Mouse (Mus musculus): ENCODE measurements around the gene Bub3.

Bub3 gene

DNA sequence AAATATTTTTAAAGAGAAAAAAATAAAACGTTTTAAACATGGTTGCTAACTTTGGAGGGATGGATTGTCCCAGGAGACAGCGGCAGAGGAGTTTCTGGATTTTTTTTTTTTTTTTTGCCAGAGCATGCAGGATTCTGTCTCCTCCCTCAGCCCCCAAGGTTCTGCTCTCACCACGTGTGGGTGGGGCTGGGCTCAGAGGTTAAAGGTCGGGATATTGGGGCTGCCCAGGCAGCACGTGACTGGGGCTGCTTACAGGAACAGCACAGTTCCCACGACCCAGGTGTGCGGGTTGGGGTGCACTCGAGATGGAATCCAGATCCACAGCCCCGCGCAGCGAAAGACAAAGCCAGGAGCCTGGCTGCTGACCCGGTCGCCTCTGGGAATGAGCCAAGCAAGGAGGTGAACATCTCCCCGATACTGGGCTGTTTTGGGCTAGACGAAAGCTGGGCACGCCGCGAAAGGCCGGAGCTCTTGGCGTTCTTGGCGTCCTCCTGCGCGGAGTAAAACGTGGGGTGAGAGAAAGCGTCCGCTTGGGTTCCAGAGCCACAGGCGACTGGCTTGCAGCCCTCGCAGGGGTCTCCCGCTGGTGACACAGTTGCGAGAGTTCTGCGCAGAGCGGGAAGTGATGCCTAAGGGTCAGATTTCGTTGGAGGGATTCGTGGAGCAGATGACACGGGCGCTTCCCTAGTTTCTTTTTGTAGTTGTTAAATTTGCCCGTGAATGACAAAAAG lies 3.3 kb upstream of the Bub3 start:
- no peak for DNase-seq

DNA sequence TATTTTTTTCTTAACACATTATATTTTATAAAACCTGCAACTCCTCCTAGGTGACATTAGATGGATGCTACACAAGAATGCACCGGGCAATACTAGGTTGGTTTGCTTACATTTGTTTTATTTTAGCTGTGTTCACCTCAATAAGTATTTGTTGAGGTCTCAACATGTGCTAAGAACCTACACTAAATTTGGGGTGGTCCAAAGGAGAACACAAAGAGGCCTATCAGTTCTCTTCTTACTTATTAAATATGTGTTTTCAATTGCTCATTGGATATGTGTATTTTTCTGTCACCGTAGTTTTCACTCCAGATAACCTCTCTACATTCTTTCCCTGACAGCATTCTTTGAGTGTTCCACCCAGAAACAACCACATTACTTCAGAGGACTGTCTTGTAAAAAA lies 2.3 kb upstream of the Bub3 start:
- DNase-seq, result no peak

DNA sequence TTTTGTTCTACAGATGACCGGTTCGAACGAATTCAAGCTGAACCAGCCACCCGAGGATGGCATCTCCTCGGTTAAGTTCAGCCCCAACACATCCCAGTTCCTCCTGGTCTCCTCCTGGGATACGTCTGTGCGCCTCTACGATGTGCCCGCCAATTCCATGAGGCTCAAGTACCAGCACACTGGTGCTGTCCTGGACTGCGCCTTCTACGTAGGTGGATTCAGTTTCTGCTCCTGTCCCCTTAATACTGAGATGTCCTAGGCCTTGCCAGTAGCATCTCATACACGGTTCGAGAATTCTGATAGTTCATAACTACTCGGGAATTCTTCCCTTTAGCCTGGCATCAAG lies 648 bp downstream of the Bub3 start:
- no peak for DNase-seq

DNA sequence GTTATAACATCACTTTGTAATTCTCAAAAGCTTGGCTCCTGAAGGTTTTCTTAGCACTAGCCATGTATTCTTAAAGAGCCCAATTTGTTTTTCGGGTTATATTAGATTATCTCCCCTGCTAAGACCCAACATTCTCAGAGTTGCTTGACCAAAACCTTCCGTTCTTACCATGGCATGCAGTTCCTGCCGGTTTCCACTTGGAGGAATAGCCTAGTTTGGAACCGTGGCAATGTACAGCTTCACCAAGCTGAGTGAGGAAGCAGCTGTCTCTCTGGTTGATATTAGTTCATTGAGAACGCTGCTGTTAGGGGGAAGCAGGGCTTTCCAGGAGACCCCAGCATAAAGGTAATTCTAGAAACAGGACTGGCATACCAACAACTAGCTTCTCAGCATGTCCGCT lies 15.2 kb downstream of the Bub3 start:
- no peak for DNase-seq

DNA sequence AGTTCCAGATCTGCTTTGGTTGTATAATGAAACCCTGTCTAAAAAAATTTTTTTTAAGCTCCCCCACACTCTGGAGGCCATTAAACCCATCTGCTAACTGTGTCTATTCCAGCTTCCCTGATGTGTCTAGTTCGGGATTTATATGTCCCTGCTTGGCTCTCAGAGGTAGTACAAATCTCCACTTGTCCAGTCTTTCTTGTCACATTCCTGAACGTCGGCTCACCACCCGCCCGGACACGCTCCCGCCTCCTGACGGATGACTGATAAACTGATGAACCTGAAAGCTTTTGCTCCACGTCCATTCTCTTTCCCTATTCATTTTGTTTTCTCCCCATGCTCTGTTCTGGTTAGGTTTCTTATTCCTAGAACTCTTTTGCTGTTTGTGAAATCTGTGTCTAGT lies 22.2 kb downstream of the Bub3 start:
- no peak for DNase-seq

DNA sequence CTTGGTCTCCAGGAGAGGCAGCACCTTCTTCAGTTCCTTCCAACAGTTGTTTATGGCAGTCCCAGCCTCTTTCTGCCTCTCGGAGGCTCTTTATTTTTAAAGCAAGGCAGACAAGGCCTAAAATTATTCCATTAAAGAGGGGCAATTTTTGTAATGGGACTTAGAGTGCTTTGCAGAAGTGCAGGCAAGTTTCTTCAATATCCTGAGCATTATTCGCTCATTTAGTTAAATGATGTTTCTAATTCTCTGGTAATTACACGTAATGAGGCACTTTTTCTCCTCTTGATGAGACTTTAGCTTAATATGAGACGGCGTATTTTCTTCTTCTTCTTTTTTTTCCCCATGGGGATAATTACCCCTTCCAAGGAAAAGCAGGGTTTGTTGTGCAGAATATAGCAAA lies 25.5 kb downstream of the Bub3 start:
- no peak for DNase-seq

DNA sequence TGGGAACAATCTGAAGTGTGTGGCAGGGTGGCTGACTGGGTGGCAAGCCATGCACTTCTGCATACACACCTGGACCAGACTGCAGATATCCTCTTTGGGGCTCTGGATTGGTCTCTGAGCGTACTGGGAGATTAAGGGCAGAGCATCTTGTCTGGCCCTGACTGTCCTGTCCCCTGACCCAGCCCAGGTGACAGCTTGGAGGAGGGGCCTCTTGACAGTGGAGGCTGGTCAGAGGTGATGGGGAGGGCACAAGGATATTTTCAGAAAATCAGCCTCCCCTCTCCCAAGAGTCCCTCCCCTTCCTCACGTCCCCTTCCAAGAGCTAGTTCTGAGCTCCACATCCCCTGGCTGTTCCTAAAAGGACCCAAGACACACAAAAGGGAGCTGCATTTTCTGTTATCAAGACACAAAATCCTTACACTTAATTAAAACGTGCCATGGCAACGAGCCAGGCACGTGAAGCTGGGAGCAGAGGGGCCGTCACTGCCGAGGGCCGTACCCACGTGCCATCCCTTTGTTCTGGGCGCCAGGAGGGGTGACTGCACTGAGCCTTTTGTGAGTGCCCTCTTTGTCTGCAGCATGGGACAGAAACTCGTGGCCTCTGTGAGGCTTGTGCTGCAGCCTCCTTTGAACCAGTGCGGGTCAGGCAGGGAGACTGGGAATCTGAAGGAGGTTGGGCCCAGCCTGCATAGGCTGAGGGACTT lies 37.9 kb downstream of the Bub3 start:
- DNase-seq, result peak; percentile 8

DNA sequence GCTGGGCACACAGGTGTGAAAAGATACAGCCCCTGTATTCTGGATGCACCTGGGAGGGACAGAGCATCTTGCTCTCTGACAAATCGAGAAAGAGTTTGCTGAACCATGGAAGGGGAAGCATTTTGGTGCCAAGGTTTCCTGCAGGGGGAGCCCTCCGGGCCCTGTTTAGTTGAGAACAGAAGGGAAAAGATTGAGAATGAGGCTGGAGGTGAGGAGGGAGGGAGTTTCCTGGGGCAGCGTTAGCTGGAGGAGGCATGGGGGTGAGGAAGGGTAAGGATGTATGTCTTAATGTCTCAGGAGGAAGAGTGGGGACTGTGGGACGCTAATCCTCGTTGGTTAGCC lies 38.4 kb downstream of the Bub3 start:
- peak; percentile 38 for DNase-seq

DNA sequence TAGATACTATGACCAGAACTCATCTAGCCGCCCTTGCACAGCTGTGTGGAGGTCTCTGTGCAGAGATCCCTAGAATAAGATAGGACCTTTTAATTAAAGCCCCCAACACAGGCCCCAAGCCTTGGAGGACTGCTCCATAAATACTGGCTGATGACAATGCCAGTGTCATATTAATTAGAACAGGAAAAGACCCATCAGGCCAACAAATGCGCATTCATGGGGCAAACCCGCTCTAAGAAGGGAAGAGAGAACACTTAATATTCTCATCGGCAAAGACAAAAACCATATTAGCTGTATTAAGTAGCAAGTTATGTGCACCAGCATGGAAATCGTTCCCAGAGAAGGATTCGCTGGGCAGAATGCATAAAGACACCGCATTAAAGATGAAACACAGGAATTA lies 42.1 kb downstream of the Bub3 start:
- no peak for DNase-seq

DNA sequence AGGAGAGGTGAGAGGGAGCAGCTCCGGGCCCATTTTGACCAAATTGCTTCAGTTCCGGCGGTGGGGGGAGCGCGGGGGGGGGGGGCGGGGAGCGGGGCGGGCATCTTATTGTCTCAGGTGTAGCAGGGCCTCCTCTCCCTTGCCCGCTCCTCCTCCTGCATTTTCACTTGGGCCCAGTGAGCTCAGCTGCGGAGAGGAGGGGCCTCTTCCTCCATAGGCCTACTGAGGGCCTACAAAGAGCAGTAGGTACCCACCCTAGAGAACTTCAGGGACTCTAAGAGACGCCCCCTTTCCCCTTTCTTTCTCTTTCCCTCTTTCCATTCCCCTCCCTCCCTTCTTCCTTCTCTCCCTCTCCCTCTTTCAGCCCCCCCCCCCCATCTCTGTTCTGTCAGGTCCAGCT lies 43.2 kb downstream of the Bub3 start:
- no peak for DNase-seq

DNA sequence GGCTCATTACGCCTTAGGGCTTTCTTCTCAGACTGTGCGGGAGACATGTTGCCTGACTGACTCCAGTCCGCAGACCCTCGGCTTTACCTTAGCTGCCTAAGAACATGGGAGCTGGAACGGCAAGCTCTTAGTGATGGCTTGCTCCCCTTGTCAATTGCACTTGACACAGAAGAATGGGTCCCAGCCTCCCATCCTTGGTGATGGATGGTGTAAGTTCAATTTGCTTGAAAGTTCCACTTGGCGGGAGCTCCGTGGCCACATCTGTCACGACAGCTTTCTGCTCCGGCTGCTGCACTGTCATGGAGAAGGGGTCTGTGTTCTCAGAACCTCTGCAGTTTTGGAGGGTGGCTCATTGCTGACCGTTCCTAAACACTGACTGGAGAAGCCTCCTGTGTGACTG lies 44.9 kb downstream of the Bub3 start:
- no peak for DNase-seq

DNA sequence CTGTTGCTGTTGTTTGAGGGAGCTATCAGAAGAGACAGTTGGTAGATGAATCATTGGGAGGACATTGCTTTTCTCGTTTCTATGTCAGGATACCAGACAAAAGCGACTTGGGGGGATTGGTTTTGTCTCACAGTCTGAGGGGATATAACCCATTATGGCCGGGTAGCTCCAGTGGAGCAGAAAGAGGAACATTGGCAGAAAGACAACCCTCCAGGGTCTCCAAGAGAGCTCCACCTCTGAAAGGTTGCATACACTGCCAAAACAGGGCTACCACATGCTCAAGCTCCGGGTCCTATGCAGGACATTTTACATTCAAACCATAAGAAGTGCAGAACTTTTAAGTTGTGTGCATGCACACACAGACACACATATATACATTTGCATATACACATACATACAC lies 45.5 kb downstream of the Bub3 start:
- no peak for DNase-seq

DNA sequence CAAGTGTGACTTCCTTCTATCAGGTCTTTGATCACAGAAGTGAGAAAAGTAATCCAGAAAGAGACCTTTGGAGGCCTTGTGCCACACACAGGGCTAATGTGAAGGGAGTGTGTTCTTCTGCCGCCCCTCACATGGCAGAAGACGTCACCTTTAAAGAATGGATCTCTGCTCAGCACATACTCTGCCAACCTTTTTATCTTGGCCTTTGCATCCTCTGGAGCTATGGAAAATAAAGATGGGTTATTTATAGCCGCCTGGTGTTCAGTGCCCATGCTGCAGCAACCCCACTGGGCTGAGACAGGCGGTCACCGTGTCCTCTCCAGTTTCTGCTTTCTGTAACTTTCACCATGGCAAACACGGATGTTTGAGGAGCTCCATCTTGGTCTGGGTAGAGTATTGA lies 48.0 kb downstream of the Bub3 start:
- no peak for DNase-seq

DNA sequence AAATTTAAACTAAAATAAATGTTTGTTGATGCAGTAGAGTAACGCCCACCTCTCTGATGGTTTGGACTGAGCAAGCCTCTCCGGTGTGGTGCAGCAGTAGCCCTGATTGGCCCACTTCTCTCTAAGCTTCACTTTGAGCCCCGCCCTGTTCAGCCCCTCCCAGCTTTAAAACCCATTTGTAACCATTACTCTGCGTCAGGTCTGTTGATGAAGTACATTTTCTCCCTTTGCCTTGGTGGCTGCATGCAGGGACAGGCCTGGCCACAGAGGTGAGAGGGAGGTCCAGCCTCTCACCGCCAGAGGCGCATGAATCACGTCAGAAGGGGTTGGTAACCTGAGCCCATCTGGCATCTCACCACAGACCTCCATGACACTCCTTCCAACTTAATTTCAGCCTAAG lies 49.7 kb downstream of the Bub3 start:
- no peak for DNase-seq

Data from right cerebral cortex, adult 18-20 months (tissue).